In genomic region chr16:90283905-90284891, GRCm38 (mm10) we compare ENCODE assay signal across 8 mouse cellular contexts. TPM values are rescaled to one million over a fixed set of nuclear protein-coding genes. Genes with fewer than 3 reads are reported as not detected.
DNase-seq lines count a peak whose midpoint lies in the region; ATAC-seq lines count a peak whose summit lies in the region.

Gene Scaf4 (minus strand): TSS chr16:90284503.

- peaks cover 7% of the 10 kb centered on the region; the same call in 1 of the 2 replicates for H3K9me3 ChIP-seq in megakaryocyte, embryonic 14.5 days

- H3K4me3 ChIP-seq in megakaryocyte, embryonic 14.5 days (replicated peaks): peak within 1 kb of the TSS; percentile 98

- H3K36me3 ChIP-seq in megakaryocyte, embryonic 14.5 days (replicated peaks; ENCODE audit: low read length): peaks cover 3% of the 10 kb centered on the region

- peaks cover 2% of the 10 kb centered on the region for H3K27me3 ChIP-seq in megakaryocyte, embryonic 14.5 days (replicated peaks)

- DNase-seq in ZHBTc4 (ENCODE audit: low read depth, low spot score): peak; percentile 96
- DNase-seq in gastrocnemius, adult 8-10 months (ENCODE audit: low spot score in 2 of 2): peak; percentile 94 to 96
- DNase-seq in hindlimb bud, embryonic 11.5 days (ENCODE audit: extremely low spot score, low read depth, low spot score): peak; percentile 72
- peak; percentile 90 to 95 for DNase-seq in left cerebral cortex, adult 8-10 months (ENCODE audit: low spot score in 2 of 2)
- DNase-seq in right cerebral cortex, postnatal 10 days (ENCODE audit: low spot score in 2 of 2): peak; percentile 97
- DNase-seq in urinary bladder, postnatal 25 days (ENCODE audit: low spot score): peak; percentile 95

- peaks cover 50% of the 10 kb centered on the region for H3K4me1 ChIP-seq in megakaryocyte, embryonic 14.5 days

- ATAC-seq in common myeloid progenitor, adult 5-6 weeks (replicated peaks; ENCODE audit: low read depth, poor library complexity, severe bottlenecking): peak; percentile 77

RNA-seq across cellular contexts. Expression of gene Scaf4, which starts in this region (rescaled TPM):
- 26.9 and 37.2 TPM in 2 replicates for total RNA-seq in common myeloid progenitor, adult 5-6 weeks (2017)
- 10 to 100 TPM; 13.5 to 18.9 (median 15.9) TPM for total RNA-seq in gastrocnemius, adult 8-10 months (2022)
- total RNA-seq in left cerebral cortex, adult 8-10 months (2022): 10 to 100 TPM; 39.0 to 52.6 (median 47.0) TPM
- 64.5 and 82.0 TPM in 2 replicates for polyA plus RNA-seq in megakaryocyte, embryonic 14.5 days (2012; ENCODE audit: insufficient read depth, low replicate concordance)

Comparison
In these comparisons a context has a peak if more than half of its experiments do, and no peak if none do; other contexts are left out.
1. Peak in every context shown above with its lines: DNase-seq, ATAC-seq and H3K4me3 ChIP-seq.